Mouse (Mus musculus) ES-Bruce4 (cell line): ENCODE data around the gene Hap1. TPM values are rescaled to one million over a fixed set of nuclear protein-coding genes. Genes with fewer than 3 reads are reported as not detected.
"Not testable (repeated sequence)": the region's sequence is repeated elsewhere in the genome, so short reads cannot be mapped to it uniquely, and the experiment has no call there.

Source experiments
- H3K27ac ChIP-seq: 2 replicates; pipeline ENCODE4 v1.5.1; 2012; ENCODE audit warnings: low read length, inconsistent platforms; ENCODE audit not compliant: insufficient read depth
- H3K27me3 ChIP-seq: 2 replicates; pipeline ENCODE4 v1.6.1; 2012; ENCODE audit warnings: mild to moderate bottlenecking, low read length, inconsistent platforms; ENCODE audit not compliant: control insufficient read depth, poor library complexity, insufficient read depth, severe bottlenecking
- H3K36me3 ChIP-seq: 2 replicates; pipeline ENCODE4 v1.6.1; 2012; ENCODE audit warnings: inconsistent platforms, mild to moderate bottlenecking, low read length, moderate library complexity; ENCODE audit not compliant: control insufficient read depth, poor library complexity, insufficient read depth, severe bottlenecking
- H3K4me1 ChIP-seq: one replicate; pipeline ENCODE4 v1.8.1; 2011; ENCODE audit warnings: low read length; ENCODE audit not compliant: control insufficient read depth, insufficient read depth
- H3K4me3 ChIP-seq: 2 replicates; pipeline ENCODE4 v1.5.1; 2011; ENCODE audit warnings: low read depth, mild to moderate bottlenecking, low read length
- H3K9ac ChIP-seq: 2 replicates; pipeline ENCODE4 v1.6.1; 2012; ENCODE audit warnings: low read depth, mild to moderate bottlenecking, inconsistent platforms; ENCODE audit not compliant: poor library complexity, severe bottlenecking
- H3K9me3 ChIP-seq: replicated peaks from 2 replicates; pipeline ENCODE4 v1.6.1; 2012; ENCODE audit warnings: mild to moderate bottlenecking, low read length, inconsistent platforms; ENCODE audit not compliant: control insufficient read depth, poor library complexity, insufficient read depth, severe bottlenecking
- CTCF ChIP-seq: IDR thresholded peaks from one replicate; pipeline ENCODE4 v1.8.1; 2011; ENCODE audit warnings: low read depth, low read length
- EP300 ChIP-seq: IDR thresholded peaks from 2 replicates; pipeline ENCODE4 v1.6.1; 2011; ENCODE audit warnings: low read depth, low read length; ENCODE audit not compliant: insufficient read depth
- POLR2A ChIP-seq: IDR thresholded peaks from one replicate; pipeline ENCODE4 v1.8.1; 2011; ENCODE audit warnings: low read length; ENCODE audit not compliant: insufficient read depth
- polyA plus RNA-seq: library from polyadenylated mRNA; stranded (reverse); fragments of >200 nt; gene quantifications from 2 replicates; pipeline ENCODE4 v1.2.4, GENCODE M21; 2011; ENCODE audit warnings: low read depth; ENCODE audit not compliant: missing spikeins, insufficient read depth, insufficient read length

Hap1 gene
- polyA plus RNA-seq, 1 experiment: 12.7 TPM

GRCm38 (mm10) chr11:100325062-100325629, 30.8 kb downstream of the Hap1 start:
- H3K4me3 ChIP-seq: no peak overlapping the region
- H3K4me1 ChIP-seq: no peaks in the 10 kb centered on the region
- H3K27me3 ChIP-seq: no peaks in the 10 kb centered on the region
- no peak overlapping the region for H3K9ac ChIP-seq
- H3K27ac ChIP-seq: no peak overlapping the region
- H3K36me3 ChIP-seq: peaks cover 22% of the 10 kb centered on the region
- TF ChIP-seq POLR2A (no peak), EP300 (no peak), CTCF (no peak)
- no peaks in the 10 kb centered on the region for H3K9me3 ChIP-seq

- TF ChIP-seq CTCF: peak; percentile 62
- TF ChIP-seq POLR2A: no peak
- no peak for TF ChIP-seq EP300
- Histone ChIP-seq H3K9me3 (no peaks in the 10 kb centered on the region), H3K4me1 (no peaks in the 10 kb centered on the region), H3K4me3 (no peak overlapping the region), H3K9ac (no peak overlapping the region), H3K27me3 (no peaks in the 10 kb centered on the region), H3K36me3 (peaks cover 22% of the 10 kb centered on the region), H3K27ac (no peak overlapping the region)
These were observed 32.4 kb downstream of the Hap1 start for GRCm38 (mm10) chr11:100323578-100323977.

GRCm38 (mm10) chr11:100322591-100323258, 33.2 kb downstream of the Hap1 start:
- peak overlapping the region; percentile 71 for H3K9ac ChIP-seq
- H3K9me3 ChIP-seq: no peaks in the 10 kb centered on the region
- peaks cover 22% of the 10 kb centered on the region for H3K36me3 ChIP-seq
- no peaks in the 10 kb centered on the region for H3K27me3 ChIP-seq
- H3K4me3 ChIP-seq: no peak overlapping the region
- no peaks in the 10 kb centered on the region for H3K4me1 ChIP-seq
- TF ChIP-seq EP300 (no peak), POLR2A (no peak), CTCF (no peak)
- H3K27ac ChIP-seq: peak overlapping the region; percentile 59

GRCm38 (mm10) chr11:100321479-100322305, 34.2 kb downstream of the Hap1 start:
- H3K4me3 ChIP-seq: peak overlapping the region; percentile 67

GRCm38 (mm10) chr11:100320701-100321410, 35.1 kb downstream of the Hap1 start:
- Histone ChIP-seq H3K36me3 (peaks cover 22% of the 10 kb centered on the region), H3K27ac (peak overlapping the region; percentile 93)
- H3K4me1 ChIP-seq: not testable (repeated sequence)

More at GRCm38 (mm10) chr11:100321479-100322305, 34.2 kb downstream of the Hap1 start:
- not testable (repeated sequence) for H3K4me1 ChIP-seq, H3K9me3 ChIP-seq, H3K27me3 ChIP-seq
- H3K36me3 ChIP-seq: peaks cover 22% of the 10 kb centered on the region
- H3K9ac ChIP-seq: peak overlapping the region; percentile 96
- peak overlapping the region; percentile 59 for H3K27ac ChIP-seq

GRCm38 (mm10) chr11:100320172-100320630, 35.7 kb downstream of the Hap1 start:
- Histone ChIP-seq H3K4me3 (peak overlapping the region; percentile 96), H3K9ac (peak overlapping the region; percentile 96), H3K4me1 (peaks cover 3% of the 10 kb centered on the region), H3K36me3 (peaks cover 22% of the 10 kb centered on the region), H3K9me3 (no peaks in the 10 kb centered on the region), H3K27ac (peak overlapping the region; percentile 93), H3K27me3 (no peaks in the 10 kb centered on the region)
- TF ChIP-seq CTCF (no peak), EP300 (0 out of 2 replicates have a peak, but pooled peaks have one; percentile 70)

More at GRCm38 (mm10) chr11:100320701-100321410, 35.1 kb downstream of the Hap1 start:
- Histone ChIP-seq H3K9ac (peak overlapping the region; percentile 96), H3K4me3 (peak overlapping the region; percentile 96)
- H3K9me3 ChIP-seq, H3K27me3 ChIP-seq: not testable (repeated sequence)
